Mouse (Mus musculus): Measurements from ENCODE around the gene Mark3. TPM values are rescaled to one million over a fixed set of nuclear protein-coding genes. Genes with fewer than 3 reads are reported as not detected.

Mark3 gene
- polyA plus RNA-seq, 3 experiments from 2014 or later, result 16.4 to 45.8 (median 41.1) TPM

- peak; percentile 30 for ATAC-seq
Observed at GRCm38 (mm10) chr12:111677421-111677820, 103.1 kb downstream of the Mark3 start.

GRCm38 (mm10) chr12:111677882-111678669 is 103.8 kb downstream of the Mark3 start, which contains the start of gene Trmt61a:
Trmt61a (plus strand) TSS chr12:111678105.
- ATAC-seq, result peak; percentile 95

GRCm38 (mm10) chr12:111678670-111678933 is 104.3 kb downstream of the Mark3 start:
- ATAC-seq, result no peak

GRCm38 (mm10) chr12:111678997-111679396 is 104.7 kb downstream of the Mark3 start:
- no peak for ATAC-seq

GRCm38 (mm10) chr12:111680661-111681060 is 106.3 kb downstream of the Mark3 start:
- no peak for ATAC-seq

- no peak for ATAC-seq
Observed at GRCm38 (mm10) chr12:111681305-111681704, 107.0 kb downstream of the Mark3 start.

GRCm38 (mm10) chr12:111682003-111682402 is 107.7 kb downstream of the Mark3 start:
- ATAC-seq, result no peak

- ATAC-seq, result no peak
Observed at GRCm38 (mm10) chr12:111682806-111683205, 108.5 kb downstream of the Mark3 start.

- ATAC-seq, result no peak
Observed at GRCm38 (mm10) chr12:111686390-111686789, 112.1 kb downstream of the Mark3 start.

- ATAC-seq, result no peak
Observed at GRCm38 (mm10) chr12:111687350-111688068, 113.2 kb downstream of the Mark3 start.

GRCm38 (mm10) chr12:111688069-111688428 is 113.7 kb downstream of the Mark3 start:
- no peak for ATAC-seq

- no peak for ATAC-seq
Observed at GRCm38 (mm10) chr12:111689426-111689825, 115.1 kb downstream of the Mark3 start.

GRCm38 (mm10) chr12:111691346-111691872 is 117.1 kb downstream of the Mark3 start:
- peak; percentile 92 for ATAC-seq

GRCm38 (mm10) chr12:111692899-111693298 is 118.6 kb downstream of the Mark3 start:
- no peak for ATAC-seq

GRCm38 (mm10) chr12:111693341-111694270 is 119.3 kb downstream of the Mark3 start:
- ATAC-seq, result no peak

GRCm38 (mm10) chr12:111694271-111694781 is 120.0 kb downstream of the Mark3 start:
- ATAC-seq, result peak; percentile 47

- ATAC-seq, result no peak
Observed at GRCm38 (mm10) chr12:111694880-111695804, 120.8 kb downstream of the Mark3 start.

- peak; percentile 70 for ATAC-seq
Observed at GRCm38 (mm10) chr12:111696239-111696638, 121.9 kb downstream of the Mark3 start.

- no peak for ATAC-seq
Observed at GRCm38 (mm10) chr12:111697708-111698107, 123.4 kb downstream of the Mark3 start.

GRCm38 (mm10) chr12:111698346-111698913 is 124.1 kb downstream of the Mark3 start:
- ATAC-seq, result no peak

GRCm38 (mm10) chr12:111699542-111699941 is 125.2 kb downstream of the Mark3 start:
- ATAC-seq, result no peak

Data from inflammation-experienced regulatory T-cells, adult 6 months (primary cell).